Mouse (Mus musculus) frontal cortex, adult 2 months (tissue): ENCODE data around the gene Tysnd1. TPM values are rescaled to one million over a fixed set of nuclear protein-coding genes. Genes with fewer than 3 reads are reported as not detected.

Experiments used
- DNase-seq, 2 experiments: peaks; one replicate each; pipeline ENCODE4 v3.0.0; 2022; ENCODE audit warnings: low spot score in 1 of 2; ENCODE audit errors: extremely low spot score in 1 of 2
- polyA plus RNA-seq: library from polyadenylated mRNA; depleted of rRNA; stranded (reverse); fragments of >200 nt; gene quantifications from 2 replicates; pipeline ENCODE4 v1.2.3, GENCODE M21; 2012; rRNA removed

Tysnd1 gene
- polyA plus RNA-seq, 1 experiment: 23.3 TPM

DNA sequence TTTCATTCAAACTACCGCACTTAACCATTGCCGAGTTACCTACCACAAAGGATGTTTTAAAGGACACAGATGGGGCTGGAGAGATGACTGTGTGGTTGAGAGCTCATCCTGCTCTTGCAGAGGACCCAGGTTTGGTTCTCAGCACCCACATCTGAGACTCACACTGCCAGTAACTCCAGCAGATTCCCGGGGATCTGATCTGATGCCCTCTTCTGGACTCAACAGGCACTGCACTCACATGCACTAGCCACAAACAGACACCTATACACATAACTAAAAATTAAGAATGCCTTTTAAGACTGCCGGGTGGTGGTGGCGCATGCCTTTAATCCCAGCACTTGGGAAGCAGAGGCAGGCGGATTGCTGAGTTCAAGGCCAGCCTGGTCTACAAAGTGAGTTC, 34.9 kb downstream of the Tysnd1 start:
- DNase-seq: no peak

DNA sequence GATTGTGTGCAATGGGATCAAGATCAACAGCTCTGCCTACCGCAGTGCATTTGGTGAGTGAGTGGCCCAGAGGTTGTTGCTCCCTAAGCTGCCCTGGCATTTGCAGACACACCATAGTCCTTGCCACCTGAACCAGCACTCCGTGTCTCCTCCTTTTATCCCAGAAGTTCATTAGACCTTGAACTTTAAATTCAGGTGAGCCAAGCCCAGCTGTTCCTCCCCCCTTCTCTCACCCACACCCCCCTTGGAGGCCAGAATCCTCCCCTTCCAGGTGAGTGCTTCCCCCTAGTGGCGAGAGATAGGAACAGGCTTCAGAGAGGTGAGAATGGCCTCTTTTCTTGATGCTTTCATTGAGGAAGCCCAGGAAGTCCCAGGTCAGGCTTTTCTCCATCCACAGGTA, 39.1 kb downstream of the Tysnd1 start:
- DNase-seq: peak in 1 of 2 experiments; percentile 19

DNA sequence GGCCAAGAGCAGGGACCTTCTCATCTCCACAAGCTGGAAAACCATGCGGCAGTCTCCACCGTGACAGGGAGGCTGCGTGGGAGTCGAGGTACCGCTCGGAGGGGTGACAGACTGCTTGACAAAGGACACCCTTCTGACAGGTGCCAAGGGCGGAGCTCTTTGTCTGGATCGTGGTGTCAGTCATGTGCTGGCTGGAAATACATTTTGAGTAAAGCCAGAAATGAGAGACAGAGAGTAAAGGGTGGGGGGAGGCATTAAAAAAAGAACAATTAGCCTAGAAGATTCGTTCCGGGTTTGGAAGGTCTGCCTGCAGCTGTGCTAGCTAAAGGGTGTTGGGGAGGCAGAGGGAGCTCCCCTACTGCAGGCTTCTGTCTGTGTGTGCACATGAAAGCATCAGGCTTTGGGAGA, 41.4 kb downstream of the Tysnd1 start:
- peak in 1 of 2 experiments; percentile 43 for DNase-seq

DNA sequence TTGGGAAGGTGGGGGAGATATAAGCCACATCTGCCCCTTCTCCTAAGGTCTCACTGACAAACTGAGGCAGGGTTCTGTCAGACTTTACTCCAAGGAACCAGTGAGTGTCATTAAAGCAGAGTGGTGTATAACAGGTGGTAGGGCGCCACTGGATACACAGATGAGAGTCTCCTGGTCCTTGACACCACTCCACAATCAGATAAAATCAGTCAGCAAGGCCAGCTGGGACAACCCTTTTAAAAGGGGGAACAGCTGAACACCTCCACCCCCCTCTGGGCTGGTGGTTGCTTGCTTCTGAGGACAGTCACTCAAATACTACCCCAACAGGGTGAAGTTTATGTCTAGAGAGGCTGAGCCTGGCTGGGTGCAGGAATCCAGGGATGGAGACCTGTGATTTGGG, 42.2 kb downstream of the Tysnd1 start:
- no peak for DNase-seq

DNA sequence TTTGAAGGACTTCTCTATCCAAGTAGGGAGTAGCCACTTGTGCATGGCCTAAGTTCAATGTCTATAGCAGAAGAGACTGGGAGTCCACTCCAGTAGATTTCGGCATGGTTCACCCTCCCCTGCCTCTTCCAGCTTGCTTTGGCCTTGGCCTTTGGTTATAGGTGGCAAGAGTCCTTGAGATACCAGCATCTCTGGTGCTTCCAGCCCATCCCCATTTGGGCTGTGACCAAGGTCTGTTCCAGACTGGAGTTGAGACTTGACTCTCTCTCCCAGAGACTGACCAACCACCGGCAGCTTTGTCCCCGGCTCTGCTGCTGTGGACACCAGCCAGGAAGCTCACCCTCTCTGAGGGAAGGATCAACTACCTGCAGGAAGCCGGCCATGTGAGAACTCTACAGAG, 42.8 kb downstream of the Tysnd1 start:
- no peak for DNase-seq

DNA sequence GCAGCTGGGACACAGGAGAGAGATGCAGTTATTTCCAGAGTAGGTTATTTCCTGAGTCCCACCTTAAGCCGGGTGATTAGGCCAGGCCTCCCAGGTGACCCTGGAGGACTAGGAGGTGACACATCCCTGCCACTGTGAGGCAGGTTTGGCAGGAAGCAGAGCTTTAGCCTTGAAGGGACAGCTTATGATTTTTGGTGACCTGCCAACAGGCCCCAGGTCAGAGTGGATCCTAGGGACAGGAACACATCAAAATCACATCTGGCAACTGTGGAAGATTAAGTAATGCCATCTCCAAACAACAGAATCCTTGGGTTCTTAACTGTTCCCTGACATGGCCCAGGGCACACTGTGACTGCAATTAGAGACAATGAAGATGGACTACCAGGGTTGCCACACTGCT, 46.0 kb downstream of the Tysnd1 start:
- no peak for DNase-seq

DNA sequence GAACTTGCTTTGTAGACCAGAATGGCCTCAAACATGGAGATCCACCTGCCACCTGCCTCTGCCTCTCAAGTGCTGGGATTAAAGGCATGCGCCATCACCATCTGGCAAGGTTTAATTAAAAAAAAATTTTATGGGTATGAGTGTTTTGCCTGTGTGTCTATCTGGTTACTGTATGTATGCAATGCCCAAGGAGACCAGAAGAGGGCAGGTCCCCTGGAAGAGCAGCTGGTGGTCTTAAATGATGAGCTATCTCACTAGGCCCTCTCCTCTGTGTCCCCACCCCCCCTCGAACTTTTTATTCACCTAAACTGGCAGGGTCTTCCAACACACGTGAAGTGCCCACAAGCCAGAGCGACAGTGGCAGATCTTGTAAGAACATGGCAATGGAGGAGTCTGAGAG, 46.6 kb downstream of the Tysnd1 start:
- no peak for DNase-seq

DNA sequence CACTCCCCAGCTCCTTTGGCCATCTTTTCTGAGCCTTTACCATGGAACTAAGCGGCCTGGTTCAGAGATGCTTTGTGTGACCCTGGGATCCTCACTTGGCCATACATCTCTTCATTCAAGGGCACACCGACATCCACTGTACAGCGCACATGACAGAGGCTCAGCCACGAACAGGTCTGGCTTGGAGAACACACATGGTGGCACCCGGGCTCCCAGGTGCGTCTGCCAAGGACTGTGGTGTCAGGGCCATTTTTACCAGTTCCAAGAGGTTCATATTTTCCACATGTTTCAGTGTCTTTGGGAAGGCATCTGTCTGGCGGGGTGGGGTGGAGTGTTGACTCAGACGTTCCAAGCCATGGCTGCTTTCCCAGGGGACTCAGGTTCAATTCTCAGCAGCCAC, 47.0 kb downstream of the Tysnd1 start:
- no peak for DNase-seq

DNA sequence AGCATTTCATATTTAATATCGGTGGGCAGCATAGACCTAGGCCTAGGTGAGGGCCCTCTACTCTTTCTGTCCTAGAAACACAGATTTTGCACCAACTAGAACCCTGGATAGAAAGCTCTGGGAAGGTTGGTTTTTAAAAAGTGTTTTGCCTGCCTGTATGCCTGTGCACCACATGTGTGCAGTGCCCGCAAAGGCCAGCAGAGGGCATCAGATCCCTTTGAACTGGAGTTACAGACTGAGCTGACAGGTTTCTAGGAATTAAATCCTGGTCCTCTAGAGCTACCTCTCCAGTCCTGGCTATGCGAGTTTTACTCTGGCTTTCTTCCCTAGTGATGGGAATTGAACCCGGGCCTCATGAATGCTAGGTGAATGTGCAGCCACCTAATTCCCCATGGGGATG, 49.8 kb downstream of the Tysnd1 start:
- no peak for DNase-seq

DNA sequence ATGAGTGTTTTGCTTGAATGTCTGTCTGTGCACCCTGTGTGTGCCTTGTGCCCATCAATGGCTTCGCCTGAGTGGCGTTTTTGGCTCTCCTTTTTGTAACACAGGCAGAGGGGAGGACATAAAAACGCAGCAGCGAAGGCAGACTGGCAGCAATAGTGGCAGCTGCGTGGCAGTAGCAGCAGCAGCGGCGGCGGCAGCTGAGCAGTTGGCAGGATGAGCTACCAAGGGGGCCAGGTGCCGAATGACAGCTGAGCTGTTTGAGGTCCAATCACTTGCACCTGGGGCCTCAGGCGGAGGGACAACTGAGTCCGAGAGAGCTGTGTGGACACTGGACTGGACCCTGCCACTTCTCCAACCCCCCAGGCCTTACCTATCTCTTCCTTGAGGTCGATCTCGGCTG, 52.0 kb downstream of the Tysnd1 start:
- no peak for DNase-seq

DNA sequence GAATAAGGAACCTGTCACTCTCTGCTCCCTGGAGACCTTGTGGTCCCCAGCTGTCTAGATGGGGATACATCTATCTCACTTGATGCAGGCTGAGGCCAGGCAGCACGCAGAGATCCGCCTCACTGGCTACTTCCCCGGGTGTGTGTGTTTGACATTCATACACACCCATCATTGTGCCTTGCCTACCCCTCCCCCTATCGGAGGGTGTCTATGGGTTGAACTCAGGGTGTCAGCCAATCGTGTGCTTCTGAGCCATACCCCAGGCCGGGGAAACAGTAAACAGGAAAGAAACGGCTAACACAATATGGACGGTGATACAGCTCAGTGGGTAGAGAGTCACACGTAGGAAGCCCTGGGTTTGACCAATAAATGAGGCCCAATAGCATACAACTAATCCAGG, 54.7 kb downstream of the Tysnd1 start:
- DNase-seq: no peak

DNA sequence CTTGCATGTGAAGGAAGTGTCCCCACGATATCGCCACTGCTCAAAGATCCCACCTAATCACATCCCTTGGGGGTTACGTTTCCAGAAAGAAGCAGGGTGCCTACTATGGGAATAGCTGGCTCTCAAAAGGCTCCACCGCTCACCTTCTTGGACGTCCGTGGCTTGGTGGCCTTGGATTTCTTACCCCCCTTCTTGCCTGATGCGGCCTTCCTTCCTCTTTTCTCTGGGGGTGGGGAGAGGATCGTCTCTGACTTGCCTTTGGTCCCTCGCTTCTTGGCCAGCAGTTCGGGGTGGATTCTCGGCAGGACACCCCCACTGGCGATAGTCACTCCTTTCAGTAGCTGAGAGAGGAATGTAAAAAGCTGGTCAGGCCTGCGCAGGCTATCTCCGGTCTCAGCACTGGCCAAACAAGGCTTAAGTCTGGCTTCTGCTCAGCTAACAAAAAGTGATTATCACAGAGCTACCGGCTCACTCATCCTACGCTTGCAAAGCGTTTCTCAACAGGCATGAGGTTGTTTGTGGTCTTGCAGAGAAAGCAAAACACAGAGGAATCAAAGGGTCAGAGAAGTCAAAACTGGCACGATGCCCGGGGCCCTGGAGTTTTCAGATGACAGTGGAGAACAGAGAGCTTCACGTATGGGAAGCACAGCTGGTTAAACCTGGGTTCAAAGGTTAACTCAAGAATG, 56.4 kb downstream of the Tysnd1 start:
- no peak for DNase-seq

Other genes starting within 250 kb of the Tysnd1 start
- 27.3 and 28.9 TPM in 2 replicates for gene Eif4ebp2, start 242.9 kb upstream of the Tysnd1 start, polyA plus RNA-seq
- gene Lrrc20, start 219.7 kb upstream of the Tysnd1 start, polyA plus RNA-seq: 20.3 and 22.3 TPM in 2 replicates
- 1.3 and 1.4 TPM in 2 replicates for gene Npffr1, start 100.0 kb upstream of the Tysnd1 start, polyA plus RNA-seq
- gene Ppa1, start 47.0 kb upstream of the Tysnd1 start, polyA plus RNA-seq: 105 and 113 TPM in 2 replicates
- 114 and 115 TPM in 2 replicates for gene Sar1a, start 15.2 kb upstream of the Tysnd1 start, polyA plus RNA-seq
- 10.7 and 13.3 TPM in 2 replicates for gene Aifm2, start 19.7 kb downstream of the Tysnd1 start, polyA plus RNA-seq
- gene H2afy2, start 88.6 kb downstream of the Tysnd1 start, polyA plus RNA-seq: 25.1 and 28.8 TPM in 2 replicates